Mouse (Mus musculus) kidney, embryonic 16.5 days (tissue): ENCODE measurements around the gene Parp6. TPM values are rescaled to one million over a fixed set of nuclear protein-coding genes. Genes with fewer than 3 reads are reported as not detected.

Experiments
- ATAC-seq: fragments of 200-750 bp; cut with Nextera tagmentation; 2 replicates; pipeline ENCODE4 v1.8.0; 2017; ENCODE audit warnings: moderate TSS enrichment; ENCODE audit not compliant: low FRiP score, low TSS enrichment
- H3K27ac ChIP-seq: fragments of 300-500 bp; sonication (generic); 2 replicates; pipeline ENCODE4 v1.5.1; 2014; ENCODE audit warnings: low read length
- H3K27me3 ChIP-seq: fragments of 300-500 bp; sonication (generic); 2 replicates; pipeline ENCODE4 v1.6.1; 2014; ENCODE audit warnings: low read length, control low read depth, mixed read lengths; ENCODE audit not compliant: insufficient read depth
- H3K36me3 ChIP-seq: fragments of 300-500 bp; sonication (generic); 2 replicates; pipeline ENCODE4 v1.6.1; 2014; ENCODE audit warnings: low read length, control low read depth, mixed read lengths; ENCODE audit not compliant: insufficient read depth
- H3K4me1 ChIP-seq: fragments of 300-500 bp; sonication (generic); 2 replicates; pipeline ENCODE4 v1.6.1; 2014; ENCODE audit warnings: low read length, control low read depth, mixed read lengths; ENCODE audit not compliant: insufficient read depth
- H3K4me2 ChIP-seq: fragments of 300-500 bp; sonication (generic); replicated peaks from 2 replicates; pipeline ENCODE4 v1.6.1; 2014; ENCODE audit warnings: low read depth, low read length
- H3K4me3 ChIP-seq: fragments of 300-500 bp; sonication (generic); 2 replicates; pipeline ENCODE4 v1.5.1; 2014; ENCODE audit warnings: mild to moderate bottlenecking, low read length
- H3K9ac ChIP-seq: fragments of 300-500 bp; sonication (generic); replicated peaks from 2 replicates; pipeline ENCODE4 v1.6.1; 2014; ENCODE audit warnings: low read length
- H3K9me3 ChIP-seq: fragments of 300-500 bp; sonication (generic); 2 replicates; pipeline ENCODE4 v1.6.1; 2016; ENCODE audit warnings: low read length, control low read depth
- WGBS: fragments of 180-500 bp; shearing (Covaris S2); extraction: QIAGEN DNeasy Blood & Tissue Kit; methylation state at CpG from one replicate; pipeline ENCODE4 v1.1.7; 2014; 5-methylcytosine and 5-hydroxymethylcytosine counted together
- polyA plus RNA-seq: library from polyadenylated mRNA; unstranded; fragments of >200 nt; fragmentation: Nextera tagmentation; extraction: Ambion mirVana; gene quantifications from 2 replicates; pipeline ENCODE4 v1.2.1, GENCODE M21; 2015

Gene Parp6
- polyA plus RNA-seq, 1 experiment from 2014 or later: 23.6 TPM

DNA sequence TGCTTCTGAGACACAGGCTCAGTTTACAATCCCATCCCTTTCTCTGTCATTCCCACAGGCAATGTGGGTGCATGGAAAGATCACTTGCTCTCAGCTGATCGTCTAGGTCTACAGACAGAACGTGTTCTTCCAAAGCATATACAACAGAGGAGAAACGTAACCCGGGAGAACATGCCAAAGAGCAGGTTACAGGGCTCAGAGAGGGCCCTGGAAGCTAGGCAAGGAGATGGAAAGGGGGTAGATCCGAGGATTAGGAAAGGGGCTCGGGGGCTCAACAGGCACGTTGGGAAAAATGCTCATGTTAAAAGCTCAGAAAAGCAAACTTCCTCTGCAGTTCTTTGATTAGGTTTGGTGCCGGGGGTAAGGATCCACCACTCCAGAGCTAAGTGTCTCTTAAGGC is 15.4 kb upstream of the Parp6 start:
- Histone ChIP-seq H3K27ac (no peak overlapping the region), H3K4me2 (no peak overlapping the region), H3K4me1 (no peaks in the 10 kb centered on the region), H3K9me3 (no peaks in the 10 kb centered on the region), H3K9ac (no peak overlapping the region), H3K36me3 (no peaks in the 10 kb centered on the region), H3K27me3 (peaks cover 5% of the 10 kb centered on the region; the same call in 1 of the 2 replicates), H3K4me3 (no peak overlapping the region)
- no peak for ATAC-seq
- 82% methylated on average over 8 of the region's 8 CpGs for WGBS

DNA sequence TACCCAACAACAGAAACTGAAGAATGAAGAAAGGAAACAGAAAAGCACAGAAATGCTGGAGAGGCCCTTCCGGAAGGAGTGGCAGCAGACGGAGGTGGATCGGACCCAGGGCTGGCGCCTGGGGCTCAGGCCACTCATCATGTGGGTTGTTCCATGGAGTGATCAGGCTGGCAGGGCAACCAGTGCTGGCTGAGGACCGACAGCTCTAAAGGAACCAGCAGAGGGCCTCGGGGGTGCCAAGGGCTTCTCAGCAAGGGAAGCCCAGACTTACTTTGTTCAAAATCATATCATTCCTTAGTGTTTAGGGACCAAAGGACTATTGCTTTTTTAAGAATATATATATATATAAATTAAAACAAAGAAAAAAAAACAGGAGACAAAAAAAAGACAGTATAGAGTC is 11.1 kb upstream of the Parp6 start:
- H3K27me3 ChIP-seq: peaks cover 5% of the 10 kb centered on the region; the same call in 1 of the 2 replicates
- H3K9ac ChIP-seq: no peak overlapping the region
- no peak for ATAC-seq
- H3K4me1 ChIP-seq: no peaks in the 10 kb centered on the region
- H3K4me2 ChIP-seq: no peak overlapping the region
- H3K4me3 ChIP-seq: no peak overlapping the region
- H3K27ac ChIP-seq: no peak overlapping the region
- WGBS: 51% methylated on average over 6 of the region's 6 CpGs
- H3K9me3 ChIP-seq: no peaks in the 10 kb centered on the region
- H3K36me3 ChIP-seq: no peaks in the 10 kb centered on the region

DNA sequence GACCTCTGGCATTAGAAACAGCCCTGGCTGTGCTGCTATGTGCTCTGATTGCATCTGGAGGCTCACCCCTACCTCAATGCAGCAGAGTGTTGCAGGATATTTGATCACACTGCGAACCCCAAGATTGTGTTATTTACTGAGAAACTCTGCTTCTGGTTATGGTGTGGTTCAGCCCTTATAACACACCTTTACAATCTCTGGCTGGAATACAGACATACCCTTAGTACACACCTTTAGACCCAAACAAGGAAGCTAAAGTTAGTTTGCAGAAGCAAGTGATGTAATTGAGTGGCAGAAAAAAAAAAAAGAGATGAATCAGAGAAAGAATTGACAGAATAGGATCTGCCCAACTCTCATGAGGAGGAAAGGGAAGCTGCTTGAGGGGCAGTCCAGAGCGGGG is 6.1 kb upstream of the Parp6 start:
- no peak overlapping the region for H3K27ac ChIP-seq
- H3K27me3 ChIP-seq: no peaks in the 10 kb centered on the region
- no peak overlapping the region for H3K9ac ChIP-seq
- no peak overlapping the region for H3K4me2 ChIP-seq
- H3K36me3 ChIP-seq: no peaks in the 10 kb centered on the region
- ATAC-seq: no peak
- H3K4me1 ChIP-seq: no peaks in the 10 kb centered on the region
- H3K9me3 ChIP-seq: no peaks in the 10 kb centered on the region
- H3K4me3 ChIP-seq: no peak overlapping the region
- 81% methylated on average over 2 of the region's 2 CpGs for WGBS

- WGBS: 89% methylated on average over 2 of the region's 2 CpGs
- H3K27me3 ChIP-seq: no peaks in the 10 kb centered on the region
- no peak overlapping the region for H3K4me3 ChIP-seq
Measured at GRCm38 (mm10) chr9:59615797-59616196, 1.3 kb upstream of the Parp6 start.

DNA sequence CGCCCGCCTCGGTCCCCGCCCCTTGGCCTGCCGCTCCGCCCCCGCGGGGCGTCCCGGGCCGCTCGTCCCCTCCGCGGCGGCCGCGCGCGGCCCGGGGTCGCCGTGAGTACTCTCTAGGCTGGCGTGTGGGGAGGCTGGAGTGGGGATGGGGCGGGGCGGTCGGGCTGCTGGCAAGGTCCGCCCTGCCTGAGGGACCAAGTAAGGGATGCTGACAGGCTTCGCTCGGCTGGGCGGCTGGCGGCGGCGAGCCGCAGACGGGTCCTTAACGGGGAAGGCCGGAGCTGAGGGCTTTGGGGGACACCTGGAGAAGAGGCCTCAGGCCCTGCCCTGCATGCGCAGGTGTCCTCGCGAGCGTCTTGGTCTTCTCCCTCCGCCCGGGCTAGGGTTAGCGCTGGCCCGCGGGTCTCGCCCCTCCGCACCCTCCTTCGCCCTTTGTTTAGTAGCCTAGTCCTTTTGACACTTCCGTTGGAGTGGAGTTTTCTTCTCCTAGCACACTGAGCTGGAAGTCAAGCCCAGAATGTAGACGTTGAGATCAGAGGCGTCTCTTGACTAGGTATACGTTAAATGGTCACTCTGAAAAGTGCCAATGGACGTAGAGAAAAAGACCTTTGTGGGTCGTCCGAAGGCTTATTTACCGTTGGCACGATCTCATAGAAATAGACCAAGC is 356 bp downstream of the Parp6 start:
- no peaks in the 10 kb centered on the region for H3K27me3 ChIP-seq
- no peak; the same call in 1 of the 2 replicates for ATAC-seq

More at GRCm38 (mm10) chr9:59615797-59616196, 1.3 kb upstream of the Parp6 start:
- H3K9me3 ChIP-seq: no peaks in the 10 kb centered on the region
- H3K27ac ChIP-seq: no peak overlapping the region
- H3K4me1 ChIP-seq: peaks cover 12% of the 10 kb centered on the region
- no peak overlapping the region for H3K9ac ChIP-seq
- H3K4me2 ChIP-seq: no peak overlapping the region
- H3K36me3 ChIP-seq: no peaks in the 10 kb centered on the region
- no peak for ATAC-seq

GRCm38 (mm10) chr9:59638372-59638771 is 21.3 kb downstream of the Parp6 start:
- H3K9ac ChIP-seq: no peak overlapping the region
- ATAC-seq: no peak
- H3K27ac ChIP-seq: no peak overlapping the region
- no peaks in the 10 kb centered on the region for H3K9me3 ChIP-seq
- WGBS: 91% methylated on average over 1 of the region's 1 CpGs
- H3K4me1 ChIP-seq: no peaks in the 10 kb centered on the region
- no peak overlapping the region for H3K4me2 ChIP-seq
- H3K27me3 ChIP-seq: no peaks in the 10 kb centered on the region
- no peak overlapping the region for H3K4me3 ChIP-seq
- H3K36me3 ChIP-seq: peaks cover 39% of the 10 kb centered on the region

More for the DNA sequence above, 356 bp downstream of the Parp6 start:
- no peaks in the 10 kb centered on the region for H3K9me3 ChIP-seq
- H3K4me1 ChIP-seq: peaks cover 12% of the 10 kb centered on the region
- peak overlapping the region; percentile 91 for H3K4me3 ChIP-seq
- H3K27ac ChIP-seq: peak overlapping the region; percentile 95
- under 1% methylated on average over 48 of the region's 58 CpGs for WGBS
- peak overlapping the region; percentile 78 for H3K4me2 ChIP-seq
- H3K36me3 ChIP-seq: peaks cover 4% of the 10 kb centered on the region; the same call in 1 of the 2 replicates
- peak overlapping the region; percentile 91 for H3K9ac ChIP-seq

DNA sequence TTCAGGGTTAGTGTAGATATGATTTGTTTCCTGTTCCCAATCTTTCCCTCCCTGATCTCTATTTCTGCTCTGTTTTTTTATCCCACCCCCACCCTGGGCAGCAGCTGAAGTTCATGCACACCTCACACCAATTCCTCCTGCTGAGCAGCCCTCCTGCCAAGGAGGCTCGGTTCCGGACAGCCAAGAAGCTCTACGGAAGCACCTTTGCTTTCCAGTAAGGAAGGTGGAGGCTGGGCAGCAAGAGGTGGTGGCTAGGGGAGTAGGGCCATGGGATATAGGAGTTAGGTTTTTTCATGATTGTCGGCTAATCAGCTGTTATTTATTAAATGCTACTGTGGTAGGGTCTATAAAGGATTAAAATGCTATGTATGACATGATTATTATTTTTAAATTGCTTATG is 22.9 kb downstream of the Parp6 start:
- ATAC-seq: no peak
- no peak overlapping the region for H3K4me3 ChIP-seq
- H3K27ac ChIP-seq: no peak overlapping the region
- H3K27me3 ChIP-seq: no peaks in the 10 kb centered on the region
- no peaks in the 10 kb centered on the region for H3K9me3 ChIP-seq
- no peak overlapping the region for H3K9ac ChIP-seq
- no peak overlapping the region for H3K4me2 ChIP-seq
- H3K36me3 ChIP-seq: peaks cover 32% of the 10 kb centered on the region
- WGBS: 95% methylated on average over 4 of the region's 4 CpGs
- no peaks in the 10 kb centered on the region for H3K4me1 ChIP-seq

DNA sequence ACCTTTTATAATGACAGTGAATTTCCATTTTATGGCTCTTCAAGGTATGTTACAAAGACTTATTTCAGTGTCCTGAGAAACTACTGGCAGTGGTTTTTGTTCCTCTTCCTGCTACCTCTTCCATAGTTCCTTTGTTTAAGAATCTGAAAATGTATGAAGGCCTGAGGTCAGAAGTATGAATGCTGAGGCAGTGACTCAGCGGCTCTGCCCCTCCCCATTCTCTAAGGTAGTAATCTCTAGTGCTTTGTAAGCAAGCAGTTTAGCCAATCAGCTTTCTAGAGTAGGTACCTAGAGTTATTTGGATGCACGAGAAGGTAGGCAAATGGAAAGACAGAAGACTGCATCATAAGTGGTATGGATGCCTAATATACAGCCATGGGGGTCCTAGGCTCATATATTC is 24.2 kb downstream of the Parp6 start:
- Histone ChIP-seq H3K4me1 (no peaks in the 10 kb centered on the region), H3K36me3 (peaks cover 27% of the 10 kb centered on the region), H3K27me3 (no peaks in the 10 kb centered on the region), H3K27ac (no peak overlapping the region), H3K9ac (no peak overlapping the region), H3K9me3 (no peaks in the 10 kb centered on the region), H3K4me2 (no peak overlapping the region), H3K4me3 (no peak overlapping the region)
- no peak for ATAC-seq
- 73% methylated on average over 2 of the region's 2 CpGs for whole genome bisulfite sequencing

DNA sequence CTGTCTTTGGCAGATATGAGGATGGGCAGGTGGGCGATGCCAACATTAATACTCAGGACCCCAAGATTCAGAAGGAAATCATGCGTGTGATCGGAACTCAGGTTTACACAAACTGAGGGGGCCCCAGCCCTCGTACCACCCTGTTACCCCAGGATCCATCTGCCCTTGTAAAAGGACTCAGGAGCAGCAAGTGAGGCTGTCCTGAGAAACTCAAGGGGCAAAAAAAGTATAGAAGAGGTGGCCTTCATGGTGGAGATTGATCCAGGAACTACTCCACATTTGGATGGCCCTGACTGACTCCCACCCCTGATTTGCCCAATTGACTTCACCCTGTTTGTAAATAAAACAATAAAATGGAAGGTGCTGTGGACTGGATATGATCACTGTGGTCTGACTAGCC is 32.8 kb downstream of the Parp6 start:
- no peak for ATAC-seq
- H3K9me3 ChIP-seq: no peaks in the 10 kb centered on the region

DNA sequence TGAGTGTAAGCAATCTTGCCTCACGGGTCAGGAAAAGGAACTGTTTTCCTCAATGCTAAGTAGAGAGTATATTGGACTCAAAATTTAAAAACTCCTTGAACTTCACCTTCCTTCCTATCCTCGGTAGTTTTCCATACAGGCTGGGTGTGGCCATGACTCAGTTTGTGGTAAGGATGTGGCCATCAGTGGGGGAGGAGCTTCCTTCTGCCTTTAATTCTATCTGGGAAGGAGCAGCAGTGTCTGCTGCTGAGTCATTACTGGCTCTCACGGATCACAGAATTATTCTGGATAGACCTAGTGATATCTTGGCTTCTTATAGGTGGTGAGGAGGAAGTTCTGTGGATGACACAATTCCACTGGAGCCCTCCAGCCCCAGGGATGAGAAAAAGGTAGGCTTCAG is 36.3 kb downstream of the Parp6 start:
- no peak overlapping the region for H3K4me3 ChIP-seq
- H3K27ac ChIP-seq: no peak overlapping the region
- no peaks in the 10 kb centered on the region for H3K27me3 ChIP-seq
- H3K9ac ChIP-seq: no peak overlapping the region
- H3K36me3 ChIP-seq: peaks cover 17% of the 10 kb centered on the region
- no peak for ATAC-seq
- 27% methylated on average over 3 of the region's 3 CpGs for WGBS
- no peak overlapping the region for H3K4me2 ChIP-seq
- peaks cover 14% of the 10 kb centered on the region for H3K4me1 ChIP-seq
- H3K9me3 ChIP-seq: no peaks in the 10 kb centered on the region

More for the DNA sequence above, 32.8 kb downstream of the Parp6 start:
- H3K4me3 ChIP-seq: no peak overlapping the region
- peaks cover 17% of the 10 kb centered on the region for H3K36me3 ChIP-seq
- no peak overlapping the region for H3K9ac ChIP-seq
- WGBS: 94% methylated on average over 4 of the region's 4 CpGs
- no peak overlapping the region for H3K27ac ChIP-seq
- H3K4me1 ChIP-seq: no peaks in the 10 kb centered on the region
- no peak overlapping the region for H3K4me2 ChIP-seq
- H3K27me3 ChIP-seq: no peaks in the 10 kb centered on the region
